Mouse (Mus musculus): ENCODE data around the gene Ttc7.

DNA sequence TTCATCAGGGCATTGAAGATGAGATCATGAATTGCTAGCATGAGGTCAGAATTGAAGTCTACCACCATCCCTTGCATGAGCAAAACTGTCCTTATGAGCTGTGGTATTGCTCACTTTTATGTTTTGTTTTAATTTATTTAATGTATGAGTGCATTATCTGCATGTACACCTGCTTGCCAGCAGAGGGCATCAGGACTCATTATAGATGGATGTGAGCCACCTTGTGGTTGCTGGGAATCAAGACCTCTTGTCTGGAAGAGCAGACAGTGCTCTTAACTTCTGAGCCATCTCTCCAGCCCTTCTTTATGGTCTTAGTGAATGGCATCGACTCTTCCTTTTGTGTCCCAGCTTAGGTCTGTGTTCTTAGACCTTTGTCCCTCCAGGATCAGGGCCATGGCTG is 39.0 kb downstream of the Ttc7 start:
- peak; percentile 36; the same call in 1 of the 2 replicates for TF ChIP-seq CTCF (IDR thresholded peaks at IDR 0.05; ENCODE audit: borderline replicate concordance, extremely low read depth, insufficient read depth, insufficient read length)
- TF ChIP-seq POLR2A (IDR thresholded peaks at IDR 0.05; ENCODE audit: borderline replicate concordance, extremely low read depth, insufficient read depth, insufficient read length, poor library complexity, severe bottlenecking) = no peak

All from brain, embryonic 14.5 days (tissue).